Comparison of ENCODE assay signal across 8 mouse cellular contexts in genomic region chr10:56228568-56229209, GRCm38 (mm10). TPM values are rescaled to one million over a fixed set of nuclear protein-coding genes. Genes with fewer than 3 reads are reported as not detected.
A peak's percentile ranks its signal among the peaks of the same experiment; 100 is the strongest.
DNase-seq lines count a peak whose midpoint lies in the region; ATAC-seq lines count a peak whose summit lies in the region.

Tbc1d32 (minus strand) TSS chr10:56228689.

- peak within 1 kb of the TSS; percentile 59 for H3K9ac ChIP-seq in forebrain, embryonic 11.5 days (ENCODE audit: low read length)
- peak within 1 kb of the TSS; percentile 79 for H3K9ac ChIP-seq in heart, embryonic 16.5 days (ENCODE audit: low read length)
- H3K9ac ChIP-seq in liver, embryonic 15.5 days, result peak within 1 kb of the TSS; percentile 45; the same call in 1 of the 2 replicates
- peak within 1 kb of the TSS; percentile 56 for H3K9ac ChIP-seq in neural tube, embryonic 12.5 days

- no peaks in the 10 kb centered on the region for H3K27me3 ChIP-seq in forebrain, embryonic 11.5 days (ENCODE audit: control insufficient read depth, insufficient read depth, low read length)
- H3K27me3 ChIP-seq in heart, embryonic 16.5 days (ENCODE audit: control insufficient read depth, insufficient read depth, low read length), result no peaks in the 10 kb centered on the region
- no peaks in the 10 kb centered on the region for H3K27me3 ChIP-seq in liver, embryonic 15.5 days
- no peaks in the 10 kb centered on the region for H3K27me3 ChIP-seq in neural tube, embryonic 12.5 days (replicated peaks)

- peak within 1 kb of the TSS; percentile 45 for H3K4me3 ChIP-seq in forebrain, embryonic 11.5 days (ENCODE audit: low read depth, low read length)
- peak within 1 kb of the TSS; percentile 73 for H3K4me3 ChIP-seq in heart, embryonic 16.5 days (ENCODE audit: low read length)
- H3K4me3 ChIP-seq in liver, embryonic 15.5 days (replicated peaks), result peak within 1 kb of the TSS; percentile 64
- peak within 1 kb of the TSS; percentile 52 for H3K4me3 ChIP-seq in neural tube, embryonic 12.5 days

- WGBS in forebrain, embryonic 11.5 days, result 4% methylated on average over 42 of the region's 42 CpGs
- WGBS in heart, embryonic 16.5 days, result 4% methylated on average over 42 of the region's 42 CpGs
- 2% methylated on average over 42 of the region's 42 CpGs for WGBS in liver, embryonic 15.5 days (ENCODE audit: insufficient replicate concordance)
- 4% methylated on average over 42 of the region's 42 CpGs for WGBS in neural tube, embryonic 12.5 days

- no peaks in the 10 kb centered on the region for H3K4me1 ChIP-seq in forebrain, embryonic 11.5 days (replicated peaks; ENCODE audit: control insufficient read depth, insufficient read depth, low read length)
- H3K4me1 ChIP-seq in heart, embryonic 16.5 days (ENCODE audit: control insufficient read depth, insufficient read depth, low read length), result peaks cover 9% of the 10 kb centered on the region; the same call in 1 of the 2 replicates
- H3K4me1 ChIP-seq in liver, embryonic 15.5 days (replicated peaks), result peaks cover 14% of the 10 kb centered on the region
- peaks cover 6% of the 10 kb centered on the region; the same call in 1 of the 2 replicates for H3K4me1 ChIP-seq in neural tube, embryonic 12.5 days

- no peaks in the 10 kb centered on the region for H3K36me3 ChIP-seq in forebrain, embryonic 11.5 days (ENCODE audit: control insufficient read depth, insufficient read depth, low read length)
- H3K36me3 ChIP-seq in heart, embryonic 16.5 days (ENCODE audit: control insufficient read depth, insufficient read depth), result no peaks in the 10 kb centered on the region
- H3K36me3 ChIP-seq in liver, embryonic 15.5 days (replicated peaks), result no peaks in the 10 kb centered on the region
- H3K36me3 ChIP-seq in neural tube, embryonic 12.5 days, result no peaks in the 10 kb centered on the region

- H3K9me3 ChIP-seq in forebrain, embryonic 11.5 days (ENCODE audit: control insufficient read depth, low read length), result no peaks in the 10 kb centered on the region
- H3K9me3 ChIP-seq in heart, embryonic 16.5 days (replicated peaks; ENCODE audit: control insufficient read depth, low read length), result 0 out of 2 replicates have a peak, but pooled peaks cover 3% of the 10 kb centered on the region
- H3K9me3 ChIP-seq in liver, embryonic 15.5 days (replicated peaks), result no peaks in the 10 kb centered on the region
- no peaks in the 10 kb centered on the region for H3K9me3 ChIP-seq in neural tube, embryonic 12.5 days

- H3K4me2 ChIP-seq in forebrain, embryonic 11.5 days (ENCODE audit: low read depth, low read length, severe bottlenecking), result peak within 1 kb of the TSS; percentile 59
- peak within 1 kb of the TSS; percentile 85 for H3K4me2 ChIP-seq in heart, embryonic 16.5 days (ENCODE audit: low read depth, low read length)
- peak within 1 kb of the TSS; percentile 85 for H3K4me2 ChIP-seq in liver, embryonic 15.5 days
- peak within 1 kb of the TSS; percentile 60 for H3K4me2 ChIP-seq in neural tube, embryonic 12.5 days (replicated peaks)

- peak; percentile 88 for ATAC-seq in CD4-positive, CD25-positive, alpha-beta regulatory T cell, adult 4 months
- peak; percentile 97 for ATAC-seq in forebrain, embryonic 11.5 days (replicated peaks; ENCODE audit: low FRiP score)
- peak; percentile 98 for ATAC-seq in heart, embryonic 16.5 days (replicated peaks; ENCODE audit: extremely low read depth, insufficient read depth, low FRiP score)
- ATAC-seq in liver, embryonic 15.5 days (ENCODE audit: insufficient read depth), result peak; percentile 95
- ATAC-seq in neural tube, embryonic 12.5 days (ENCODE audit: low FRiP score, low read depth), result peak; percentile 98

- H3K27ac ChIP-seq in forebrain, embryonic 11.5 days (ENCODE audit: low read depth, low read length), result peak within 1 kb of the TSS; percentile 81
- H3K27ac ChIP-seq in heart, embryonic 16.5 days (ENCODE audit: low read length), result peak within 1 kb of the TSS; percentile 86
- H3K27ac ChIP-seq in liver, embryonic 15.5 days (replicated peaks), result no peak within 1 kb of the TSS
- peak within 1 kb of the TSS; percentile 63 for H3K27ac ChIP-seq in neural tube, embryonic 12.5 days

- peak; percentile 67 for DNase-seq in c-Kit-positive CD71-positive TER-119-negative erythroid progenitor cells, embryonic 14.5 days (ENCODE audit: low read depth)
- peak; percentile 95 for DNase-seq in forebrain, embryonic 11.5 days (ENCODE audit: low spot score)
- peak; percentile 91 to 96 for DNase-seq in kidney, postnatal 36 days
- peak; percentile 89 for DNase-seq in telencephalon, adult 2 months (ENCODE audit: low read depth, low spot score)

RNA-seq across cellular contexts. Expression of gene Tbc1d32, which starts in this region (rescaled TPM):
- polyA plus RNA-seq in CD4-positive, CD25-positive, alpha-beta regulatory T cell, adult 4 months (2017; shearing (Covaris generic)), result 1 to 10 TPM; 1.9 to 2.4 TPM
- polyA plus RNA-seq in forebrain, embryonic 11.5 days (2014; fragmentation: Nextera tagmentation; extraction: Ambion mirVana), result 4.0 TPM in 2 replicates
- 2.1 and 2.3 TPM in 2 replicates for polyA plus RNA-seq in heart, embryonic 16.5 days (2015; fragmentation: Nextera tagmentation; extraction: Ambion mirVana)
- 0.33 and 0.47 TPM in 2 replicates for polyA plus RNA-seq in liver, embryonic 15.5 days (2015; fragmentation: Nextera tagmentation; extraction: Ambion mirVana)
- polyA plus RNA-seq in neural tube, embryonic 12.5 days (2016; fragmentation: Nextera tagmentation; extraction: Ambion mirVana), result 2.8 and 3.6 TPM in 2 replicates

Comparison
In these comparisons a context has a peak if more than half of its experiments do, and no peak if none do; other contexts are left out.
1. Peak in ATAC-seq, H3K4me3 ChIP-seq, H3K9ac ChIP-seq and H3K4me2 ChIP-seq in liver, embryonic 15.5 days; RNA of the gene not detected or under 1 TPM.